24 mouse cellular contexts compared by ENCODE assay signal in genomic region chr11:84587107-84587506, GRCm38 (mm10).
DNase-seq lines count a peak whose midpoint lies in the region; ATAC-seq and TF ChIP-seq lines count a peak whose summit lies in the region.
"Had no signal": no experiment of that assay in that cellular context is flagged by ENCODE, and none has a peak within 500 bp of the region (broad histone marks: within the 10 kb centered on the region; RNA-seq: fewer than 3 reads in every experiment).

No protein-coding gene starts in this region.

- peak overlapping the region; percentile 51; the same call in 1 of the 2 replicates for H3K27ac ChIP-seq in forebrain, embryonic 10.5 days
- no peak overlapping the region for H3K27ac ChIP-seq in forebrain, postnatal 0 days (ENCODE audit: low read depth, low read length)
- 0 out of 2 replicates have a peak overlapping the region, but pooled peaks have one; percentile 17 for H3K27ac ChIP-seq in midbrain, embryonic 13.5 days
- H3K27ac ChIP-seq in midbrain, postnatal 0 days (ENCODE audit: low read depth, low read length), result no peak overlapping the region
- peak overlapping the region; percentile 64 for H3K27ac ChIP-seq in hindbrain, embryonic 12.5 days
- peak overlapping the region; percentile 36; the same call in 1 of the 2 replicates for H3K27ac ChIP-seq in midbrain, embryonic 15.5 days
- H3K27ac ChIP-seq: embryonic facial prominence, embryonic 12.5 days; forebrain, embryonic 15.5 days; kidney, embryonic 15.5 days; liver, embryonic 13.5 days; neural tube, embryonic 12.5 days; stomach, embryonic 15.5 days had no signal

- H3K9ac ChIP-seq in forebrain, postnatal 0 days, result no peak overlapping the region
- no peak overlapping the region for H3K9ac ChIP-seq in midbrain, embryonic 13.5 days (replicated peaks)
- H3K9ac ChIP-seq in midbrain, postnatal 0 days (replicated peaks; ENCODE audit: low read length, poor library complexity, severe bottlenecking), result no peak overlapping the region
- H3K9ac ChIP-seq in hindbrain, embryonic 12.5 days, result no peak overlapping the region
- H3K9ac ChIP-seq in midbrain, embryonic 15.5 days, result no peak overlapping the region
- H3K9ac ChIP-seq: embryonic facial prominence, embryonic 12.5 days; forebrain, embryonic 15.5 days; heart, embryonic 12.5 days; kidney, embryonic 15.5 days; liver, embryonic 13.5 days; neural tube, embryonic 12.5 days; stomach, embryonic 15.5 days had no signal

- peaks cover 56% of the 10 kb centered on the region for H3K27me3 ChIP-seq in forebrain, embryonic 10.5 days (ENCODE audit: poor library complexity, severe bottlenecking)
- H3K27me3 ChIP-seq in forebrain, postnatal 0 days (ENCODE audit: insufficient read depth, low read length), result no peaks in the 10 kb centered on the region; the same call in 1 of the 2 replicates
- H3K27me3 ChIP-seq in midbrain, embryonic 13.5 days, result no peaks in the 10 kb centered on the region
- no peaks in the 10 kb centered on the region for H3K27me3 ChIP-seq in midbrain, postnatal 0 days (ENCODE audit: insufficient read depth, low read length)
- H3K27me3 ChIP-seq in hindbrain, embryonic 12.5 days, result peaks cover 12% of the 10 kb centered on the region
- H3K27me3 ChIP-seq in midbrain, embryonic 15.5 days (replicated peaks), result no peaks in the 10 kb centered on the region
- H3K27me3 ChIP-seq: forebrain, embryonic 15.5 days; neural tube, embryonic 12.5 days; stomach, embryonic 15.5 days had no signal

- H3K4me3 ChIP-seq in forebrain, embryonic 10.5 days, result no peak overlapping the region
- no peak overlapping the region for H3K4me3 ChIP-seq in forebrain, postnatal 0 days (ENCODE audit: low read depth, low read length)
- H3K4me3 ChIP-seq in midbrain, embryonic 13.5 days (replicated peaks), result no peak overlapping the region
- no peak overlapping the region for H3K4me3 ChIP-seq in midbrain, postnatal 0 days (ENCODE audit: low read depth, low read length)
- no peak overlapping the region for H3K4me3 ChIP-seq in hindbrain, embryonic 12.5 days
- no peak overlapping the region for H3K4me3 ChIP-seq in midbrain, embryonic 15.5 days
- H3K4me3 ChIP-seq: embryonic facial prominence, embryonic 12.5 days; forebrain, embryonic 15.5 days; heart, embryonic 12.5 days; kidney, embryonic 15.5 days; liver, embryonic 13.5 days; neural tube, embryonic 12.5 days; stomach, embryonic 15.5 days had no signal

- H3K36me3 ChIP-seq in forebrain, embryonic 10.5 days (replicated peaks), result no peaks in the 10 kb centered on the region
- no peaks in the 10 kb centered on the region for H3K36me3 ChIP-seq in forebrain, postnatal 0 days (ENCODE audit: insufficient read depth)
- no peaks in the 10 kb centered on the region for H3K36me3 ChIP-seq in midbrain, embryonic 13.5 days
- no peaks in the 10 kb centered on the region for H3K36me3 ChIP-seq in midbrain, postnatal 0 days (ENCODE audit: insufficient read depth, low read length)
- H3K36me3 ChIP-seq in hindbrain, embryonic 12.5 days, result no peaks in the 10 kb centered on the region
- no peaks in the 10 kb centered on the region for H3K36me3 ChIP-seq in midbrain, embryonic 15.5 days (replicated peaks)
- H3K36me3 ChIP-seq: embryonic facial prominence, embryonic 12.5 days; forebrain, embryonic 15.5 days; heart, embryonic 12.5 days; kidney, embryonic 15.5 days; liver, embryonic 13.5 days; neural tube, embryonic 12.5 days; stomach, embryonic 15.5 days had no signal

- WGBS in forebrain, embryonic 10.5 days, result 25% methylated on average over 14 of the region's 14 CpGs
- WGBS in forebrain, postnatal 0 days, result 29% methylated on average over 14 of the region's 14 CpGs
- WGBS in midbrain, embryonic 13.5 days, result 18% methylated on average over 14 of the region's 14 CpGs
- WGBS in midbrain, postnatal 0 days, result 32% methylated on average over 14 of the region's 14 CpGs
- WGBS in hindbrain, embryonic 12.5 days, result 15% methylated on average over 14 of the region's 14 CpGs
- WGBS in midbrain, embryonic 15.5 days, result 26% methylated on average over 14 of the region's 14 CpGs

- H3K4me2 ChIP-seq in forebrain, postnatal 0 days (ENCODE audit: low read depth), result no peak overlapping the region
- no peak overlapping the region for H3K4me2 ChIP-seq in midbrain, embryonic 13.5 days (replicated peaks)
- no peak overlapping the region for H3K4me2 ChIP-seq in midbrain, postnatal 0 days (ENCODE audit: low read depth, low read length, poor library complexity, severe bottlenecking)
- no peak overlapping the region for H3K4me2 ChIP-seq in hindbrain, embryonic 12.5 days (replicated peaks)
- no peak overlapping the region for H3K4me2 ChIP-seq in midbrain, embryonic 15.5 days
- H3K4me2 ChIP-seq: embryonic facial prominence, embryonic 12.5 days; forebrain, embryonic 15.5 days; heart, embryonic 12.5 days; kidney, embryonic 15.5 days; liver, embryonic 13.5 days; neural tube, embryonic 12.5 days; stomach, embryonic 15.5 days had no signal

- no peak for TF ChIP-seq CTCF in forebrain, postnatal 0 days (IDR thresholded peaks at IDR 0.05; ENCODE audit: low read depth)
- no peak for TF ChIP-seq CTCF in midbrain, postnatal 0 days (IDR thresholded peaks at IDR 0.05)

- no peaks in the 10 kb centered on the region for H3K9me3 ChIP-seq in forebrain, embryonic 10.5 days
- H3K9me3 ChIP-seq in forebrain, postnatal 0 days (ENCODE audit: low read length), result no peaks in the 10 kb centered on the region
- H3K9me3 ChIP-seq in midbrain, embryonic 13.5 days, result no peaks in the 10 kb centered on the region
- H3K9me3 ChIP-seq in midbrain, postnatal 0 days (ENCODE audit: low read length), result no peaks in the 10 kb centered on the region
- no peaks in the 10 kb centered on the region for H3K9me3 ChIP-seq in hindbrain, embryonic 12.5 days (replicated peaks)
- H3K9me3 ChIP-seq in midbrain, embryonic 15.5 days, result no peaks in the 10 kb centered on the region
- H3K9me3 ChIP-seq: embryonic facial prominence, embryonic 12.5 days; forebrain, embryonic 15.5 days; heart, embryonic 12.5 days; kidney, embryonic 15.5 days; liver, embryonic 13.5 days; neural tube, embryonic 12.5 days; stomach, embryonic 15.5 days had no signal

- no peak for DNase-seq in forebrain, embryonic 10.5 days (ENCODE audit: extremely low spot score, low spot score)
- DNase-seq in forebrain, postnatal 0 days, result no peak
- DNase-seq in midbrain, postnatal 0 days (ENCODE audit: low spot score), result no peak
- no peak for DNase-seq in adrenal gland, postnatal 36 days
- DNase-seq: cerebellum, adult 11-12 months; cerebellum, postnatal 10 days; gastrocnemius, postnatal 14 days; heart, adult 11 months; heart, postnatal 10 days; kidney, postnatal 36 days; liver, embryonic 13.5 days; lung, adult 2 months; lung, postnatal 14 days; thymus, postnatal 25 days had no signal

- no peak for ATAC-seq in forebrain, postnatal 0 days
- ATAC-seq in midbrain, embryonic 13.5 days, result no peak
- no peak for ATAC-seq in midbrain, postnatal 0 days (ENCODE audit: low FRiP score)
- no peak for ATAC-seq in hindbrain, embryonic 12.5 days (ENCODE audit: low FRiP score)
- ATAC-seq in midbrain, embryonic 15.5 days (replicated peaks), result no peak
- ATAC-seq: forebrain, embryonic 15.5 days; intestine, postnatal 0 days had no signal

- peaks cover 26% of the 10 kb centered on the region for H3K4me1 ChIP-seq in forebrain, embryonic 10.5 days
- no peaks in the 10 kb centered on the region for H3K4me1 ChIP-seq in forebrain, postnatal 0 days (ENCODE audit: insufficient read depth)
- peaks cover 35% of the 10 kb centered on the region for H3K4me1 ChIP-seq in midbrain, embryonic 13.5 days (replicated peaks)
- no peaks in the 10 kb centered on the region for H3K4me1 ChIP-seq in midbrain, postnatal 0 days (ENCODE audit: insufficient read depth, low read length)
- peaks cover 24% of the 10 kb centered on the region for H3K4me1 ChIP-seq in hindbrain, embryonic 12.5 days
- peaks cover 13% of the 10 kb centered on the region for H3K4me1 ChIP-seq in midbrain, embryonic 15.5 days
- H3K4me1 ChIP-seq: embryonic facial prominence, embryonic 12.5 days; stomach, embryonic 15.5 days had no signal

Comparison
In these comparisons a context has a peak if more than half of its experiments do, and no peak if none do; other contexts are left out.
1. H3K27ac ChIP-seq: peak in forebrain, embryonic 10.5 days (single experiment), midbrain, embryonic 13.5 days (single experiment), hindbrain, embryonic 12.5 days (single experiment) and midbrain, embryonic 15.5 days (single experiment); none in forebrain, postnatal 0 days (single experiment) and midbrain, postnatal 0 days (single experiment).